Mouse (Mus musculus) liver, adult 2 months (tissue): ENCODE measurements at regions not wholly inside any gene's neighbourhood (a gene's known extent, or its start where the extent isn't known, plus 50 kb on each side); places are given as distances from the start of the nearest gene placed in this dataset.

Source experiments
- CTCF ChIP-seq: fragments of 200-500 bp; IDR thresholded peaks from 2 replicates; pipeline ENCODE4 v1.5.1; 2011; ENCODE audit warnings: low read depth, low read length, control low read depth
- POLR2A ChIP-seq: fragments of 200-500 bp; IDR thresholded peaks from 2 replicates; pipeline ENCODE4 v1.6.1; 2011; ENCODE audit warnings: low read length, control low read depth; ENCODE audit not compliant: insufficient read depth; ENCODE audit errors: extremely low read depth

DNA sequence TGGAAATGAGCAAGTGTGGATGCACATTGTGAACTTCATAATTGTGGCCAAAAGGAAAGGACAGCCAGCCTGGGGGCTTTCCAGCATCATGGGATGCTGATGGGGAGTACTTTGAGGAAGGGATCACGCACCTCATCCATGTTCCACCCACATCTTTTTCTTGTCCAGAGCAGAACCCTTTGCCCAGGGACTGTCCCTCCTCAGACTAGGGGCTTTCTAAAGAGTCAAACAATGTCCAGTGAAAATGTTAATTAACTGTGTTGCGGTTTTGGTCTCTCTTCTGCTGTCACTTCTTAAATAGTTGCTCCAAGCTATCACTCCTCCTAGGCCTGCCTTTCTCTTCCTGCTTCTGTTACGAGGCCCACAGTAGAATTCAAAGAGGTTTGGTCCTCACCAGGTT lies 51.6 kb upstream of the Il12b start:
- no peak for TF ChIP-seq CTCF
- TF ChIP-seq POLR2A: no peak
